Mouse (Mus musculus): ENCODE results near the gene Olfr1239. TPM values are rescaled to one million over a fixed set of nuclear protein-coding genes. Genes with fewer than 3 reads are reported as not detected.

Olfr1239 gene
- polyA plus RNA-seq, 1 experiment = not detected

Other genes with a start within 250 kb of the Olfr1239 start
- gene Olfr1225, start 245.7 kb downstream of the Olfr1239 start, polyA plus RNA-seq (2012; fragmentation: generic; extraction: Trizol) = not detected
- not detected for gene Olfr1226, start 220.4 kb downstream of the Olfr1239 start, polyA plus RNA-seq (2012; fragmentation: generic; extraction: Trizol)
- not detected for gene Olfr1228, start 166.3 kb downstream of the Olfr1239 start, polyA plus RNA-seq (2012; fragmentation: generic; extraction: Trizol)
- not detected for gene Olfr1229, start 132.4 kb downstream of the Olfr1239 start, polyA plus RNA-seq (2012; fragmentation: generic; extraction: Trizol)
- gene Olfr1230, start 123.1 kb downstream of the Olfr1239 start, polyA plus RNA-seq (2012; fragmentation: generic; extraction: Trizol) = not detected
- gene Olfr1231, start 113.3 kb downstream of the Olfr1239 start, polyA plus RNA-seq (2012; fragmentation: generic; extraction: Trizol) = not detected
- not detected for gene Olfr1232, start 90.7 kb downstream of the Olfr1239 start, polyA plus RNA-seq (2012; fragmentation: generic; extraction: Trizol)
- gene Olfr1233, start 78.0 kb downstream of the Olfr1239 start, polyA plus RNA-seq (2012; fragmentation: generic; extraction: Trizol) = not detected
- gene Olfr1234, start 55.5 kb downstream of the Olfr1239 start, polyA plus RNA-seq (2012; fragmentation: generic; extraction: Trizol) = not detected
- gene Olfr1238, start 10.7 kb downstream of the Olfr1239 start, polyA plus RNA-seq (2012; fragmentation: generic; extraction: Trizol) = not detected
- not detected for gene Olfr1240, start 22.6 kb upstream of the Olfr1239 start, polyA plus RNA-seq (2012; fragmentation: generic; extraction: Trizol)
- not detected for gene Olfr1241, start 66.7 kb upstream of the Olfr1239 start, polyA plus RNA-seq (2012; fragmentation: generic; extraction: Trizol)
- not detected for gene Olfr1242, start 77.9 kb upstream of the Olfr1239 start, polyA plus RNA-seq (2012; fragmentation: generic; extraction: Trizol)
- gene Olfr1243, start 111.1 kb upstream of the Olfr1239 start, polyA plus RNA-seq (2012; fragmentation: generic; extraction: Trizol) = not detected
- gene Olfr1245, start 158.0 kb upstream of the Olfr1239 start, polyA plus RNA-seq (2012; fragmentation: generic; extraction: Trizol) = not detected
- not detected for gene Olfr1246, start 172.8 kb upstream of the Olfr1239 start, polyA plus RNA-seq (2012; fragmentation: generic; extraction: Trizol)
- not detected for gene Olfr1247, start 193.7 kb upstream of the Olfr1239 start, polyA plus RNA-seq (2012; fragmentation: generic; extraction: Trizol)
- not detected for gene Olfr1248, start 197.8 kb upstream of the Olfr1239 start, polyA plus RNA-seq (2012; fragmentation: generic; extraction: Trizol)
- not detected for gene Olfr1249, start 214.6 kb upstream of the Olfr1239 start, polyA plus RNA-seq (2012; fragmentation: generic; extraction: Trizol)
- 0.04 TPM for gene Olfr1250, start 241.1 kb upstream of the Olfr1239 start, polyA plus RNA-seq (2012; fragmentation: generic; extraction: Trizol)

Data from myocyte (in vitro differentiated cells).